Mouse (Mus musculus): ENCODE results near the gene Atp6v1g2. TPM values are rescaled to one million over a fixed set of nuclear protein-coding genes. Genes with fewer than 3 reads are reported as not detected.

Gene Atp6v1g2
- polyA plus RNA-seq, 1 experiment from 2014 or later: 4.3 TPM

Other genes starting within 250 kb of the Atp6v1g2 start
- gene Vars, start 232.7 kb upstream of the Atp6v1g2 start, polyA plus RNA-seq (2015; fragmentation: Nextera tagmentation; extraction: Ambion mirVana): 117 and 141 TPM in 2 replicates
- gene Vwa7, start 217.1 kb upstream of the Atp6v1g2 start, polyA plus RNA-seq (2015; fragmentation: Nextera tagmentation; extraction: Ambion mirVana): 0.21 and 0.35 TPM in 2 replicates
- 11.4 and 13.5 TPM in 2 replicates for gene Sapcd1, start 205.6 kb upstream of the Atp6v1g2 start, polyA plus RNA-seq (2015; fragmentation: Nextera tagmentation; extraction: Ambion mirVana)
- 3.0 and 3.1 TPM in 2 replicates for gene Msh5, start 186.9 kb upstream of the Atp6v1g2 start, polyA plus RNA-seq (2015; fragmentation: Nextera tagmentation; extraction: Ambion mirVana)
- gene Clic1, start 183.7 kb upstream of the Atp6v1g2 start, polyA plus RNA-seq (2015; fragmentation: Nextera tagmentation; extraction: Ambion mirVana): 385 and 387 TPM in 2 replicates
- gene Ddah2, start 174.6 kb upstream of the Atp6v1g2 start, polyA plus RNA-seq (2015; fragmentation: Nextera tagmentation; extraction: Ambion mirVana): 185 and 190 TPM in 2 replicates
- gene Ly6g6c, start 168.3 kb upstream of the Atp6v1g2 start, polyA plus RNA-seq (2015; fragmentation: Nextera tagmentation; extraction: Ambion mirVana): not detected in 2 replicates
- 0.23 and 0.35 TPM in 2 replicates for gene Mpig6b, start 167.5 kb upstream of the Atp6v1g2 start, polyA plus RNA-seq (2015; fragmentation: Nextera tagmentation; extraction: Ambion mirVana)
- 1.9 and 2.6 TPM in 2 replicates for gene Ly6g6e, start 156.8 kb upstream of the Atp6v1g2 start, polyA plus RNA-seq (2015; fragmentation: Nextera tagmentation; extraction: Ambion mirVana)
- gene Ly6g6d, start 155.6 kb upstream of the Atp6v1g2 start, polyA plus RNA-seq (2015; fragmentation: Nextera tagmentation; extraction: Ambion mirVana): 5.8 and 5.9 TPM in 2 replicates
- 0.24 and 0.33 TPM in 2 replicates for gene Ly6g6f, start 148.1 kb upstream of the Atp6v1g2 start, polyA plus RNA-seq (2015; fragmentation: Nextera tagmentation; extraction: Ambion mirVana)
- gene Abhd16a, start 144.4 kb upstream of the Atp6v1g2 start, polyA plus RNA-seq (2015; fragmentation: Nextera tagmentation; extraction: Ambion mirVana): 92.1 and 96.4 TPM in 2 replicates
- gene Ly6g5c, start 125.4 kb upstream of the Atp6v1g2 start, polyA plus RNA-seq (2015; fragmentation: Nextera tagmentation; extraction: Ambion mirVana): not detected in 2 replicates
- 0.83 and 0.85 TPM in 2 replicates for gene Ly6g5b, start 118.2 kb upstream of the Atp6v1g2 start, polyA plus RNA-seq (2015; fragmentation: Nextera tagmentation; extraction: Ambion mirVana)
- 17.7 and 19.1 TPM in 2 replicates for gene Gpank1, start 112.2 kb upstream of the Atp6v1g2 start, polyA plus RNA-seq (2015; fragmentation: Nextera tagmentation; extraction: Ambion mirVana)
- 248 and 271 TPM in 2 replicates for gene Csnk2b, start 111.6 kb upstream of the Atp6v1g2 start, polyA plus RNA-seq (2015; fragmentation: Nextera tagmentation; extraction: Ambion mirVana)
- gene D17H6S53E, start 107.3 kb upstream of the Atp6v1g2 start, polyA plus RNA-seq (2015; fragmentation: Nextera tagmentation; extraction: Ambion mirVana): 13.6 and 13.7 TPM in 2 replicates
- gene Apom, start 101.6 kb upstream of the Atp6v1g2 start, polyA plus RNA-seq (2015; fragmentation: Nextera tagmentation; extraction: Ambion mirVana): 10.4 and 13.7 TPM in 2 replicates
- gene Bag6, start 98.5 kb upstream of the Atp6v1g2 start, polyA plus RNA-seq (2015; fragmentation: Nextera tagmentation; extraction: Ambion mirVana): 45.2 and 46.4 TPM in 2 replicates
- 125 and 131 TPM in 2 replicates for gene Prrc2a, start 68.8 kb upstream of the Atp6v1g2 start, polyA plus RNA-seq (2015; fragmentation: Nextera tagmentation; extraction: Ambion mirVana)
- 20.6 and 21.7 TPM in 2 replicates for gene Aif1, start 57.6 kb upstream of the Atp6v1g2 start, polyA plus RNA-seq (2015; fragmentation: Nextera tagmentation; extraction: Ambion mirVana)
- 18.9 and 19.4 TPM in 2 replicates for gene Lst1, start 45.2 kb upstream of the Atp6v1g2 start, polyA plus RNA-seq (2015; fragmentation: Nextera tagmentation; extraction: Ambion mirVana)
- gene Ltb, start 39.2 kb upstream of the Atp6v1g2 start, polyA plus RNA-seq (2015; fragmentation: Nextera tagmentation; extraction: Ambion mirVana): 5.0 and 5.2 TPM in 2 replicates
- gene Tnf, start 31.7 kb upstream of the Atp6v1g2 start, polyA plus RNA-seq (2015; fragmentation: Nextera tagmentation; extraction: Ambion mirVana): 0.19 TPM in 1 of 2 replicates, not detected in the other
- 1.1 TPM in 2 replicates for gene Lta, start 28.3 kb upstream of the Atp6v1g2 start, polyA plus RNA-seq (2015; fragmentation: Nextera tagmentation; extraction: Ambion mirVana)
- gene Gm16181, start 12.8 kb upstream of the Atp6v1g2 start, polyA plus RNA-seq (2015; fragmentation: Nextera tagmentation; extraction: Ambion mirVana): 0.59 and 0.81 TPM in 2 replicates
- 9.9 and 11.0 TPM in 2 replicates for gene Nfkbil1, start 2.1 kb downstream of the Atp6v1g2 start, polyA plus RNA-seq (2015; fragmentation: Nextera tagmentation; extraction: Ambion mirVana)
- 382 and 388 TPM in 2 replicates for gene Ddx39b, start 8.1 kb downstream of the Atp6v1g2 start, polyA plus RNA-seq (2015; fragmentation: Nextera tagmentation; extraction: Ambion mirVana)
- gene H2-D1, start 29.1 kb downstream of the Atp6v1g2 start, polyA plus RNA-seq (2015; fragmentation: Nextera tagmentation; extraction: Ambion mirVana): 148 and 190 TPM in 2 replicates
- 4.9 and 6.2 TPM in 2 replicates for gene H2-Q1, start 86.7 kb downstream of the Atp6v1g2 start, polyA plus RNA-seq (2015; fragmentation: Nextera tagmentation; extraction: Ambion mirVana)
- 84.5 and 93.5 TPM in 2 replicates for gene H2-Q2, start 108.6 kb downstream of the Atp6v1g2 start, polyA plus RNA-seq (2015; fragmentation: Nextera tagmentation; extraction: Ambion mirVana)
- 5.5 and 6.4 TPM in 2 replicates for gene H2-Q4, start 146.0 kb downstream of the Atp6v1g2 start, polyA plus RNA-seq (2015; fragmentation: Nextera tagmentation; extraction: Ambion mirVana)
- 1.7 and 2.1 TPM in 2 replicates for gene H2-Q6, start 191.2 kb downstream of the Atp6v1g2 start, polyA plus RNA-seq (2015; fragmentation: Nextera tagmentation; extraction: Ambion mirVana)
- 6.5 and 6.7 TPM in 2 replicates for gene H2-Q7, start 205.5 kb downstream of the Atp6v1g2 start, polyA plus RNA-seq (2015; fragmentation: Nextera tagmentation; extraction: Ambion mirVana)
- gene H2-Q10, start 236.4 kb downstream of the Atp6v1g2 start, polyA plus RNA-seq (2015; fragmentation: Nextera tagmentation; extraction: Ambion mirVana): 38.8 and 51.7 TPM in 2 replicates